Mouse (Mus musculus) hindbrain, embryonic 15.5 days (tissue): ENCODE measurements at regions not wholly inside any gene's neighbourhood (a gene's known extent, or its start where the extent isn't known, plus 50 kb on each side); places are given as distances from the start of the nearest gene placed in this dataset.

Experiments used
- ATAC-seq: fragments of 200-750 bp; cut with Nextera tagmentation; 2 replicates; pipeline ENCODE4 v1.8.0; 2017; ENCODE audit warnings: low read depth, moderate number of reproducible peaks, moderate TSS enrichment; ENCODE audit not compliant: low FRiP score
- H3K27ac ChIP-seq: fragments of 300-500 bp; sonication (generic); replicated peaks from 2 replicates; pipeline ENCODE4 v1.5.1; 2015; ENCODE audit warnings: mild to moderate bottlenecking, inconsistent platforms
- H3K27me3 ChIP-seq: fragments of 300-500 bp; sonication (generic); 2 replicates; pipeline ENCODE4 v1.6.1; 2015; ENCODE audit warnings: control low read depth, inconsistent platforms
- H3K36me3 ChIP-seq: fragments of 300-500 bp; sonication (generic); 2 replicates; pipeline ENCODE4 v1.6.1; 2015; ENCODE audit warnings: control low read depth, inconsistent platforms
- H3K4me1 ChIP-seq: fragments of 300-500 bp; sonication (generic); replicated peaks from 2 replicates; pipeline ENCODE4 v1.6.1; 2015; ENCODE audit warnings: control low read depth, inconsistent platforms
- H3K4me2 ChIP-seq: fragments of 300-500 bp; sonication (generic); 2 replicates; pipeline ENCODE4 v1.6.1; 2015; ENCODE audit warnings: moderate library complexity, mild to moderate bottlenecking, inconsistent platforms
- H3K4me3 ChIP-seq: fragments of 300-500 bp; sonication (generic); 2 replicates; pipeline ENCODE4 v1.5.1; 2015; ENCODE audit warnings: mild to moderate bottlenecking, inconsistent platforms
- H3K9ac ChIP-seq: fragments of 300-500 bp; sonication (generic); 2 replicates; pipeline ENCODE4 v1.6.1; 2015; ENCODE audit warnings: inconsistent platforms
- H3K9me3 ChIP-seq: fragments of 300-500 bp; sonication (generic); 2 replicates; pipeline ENCODE4 v1.6.1; 2016; ENCODE audit warnings: control low read depth, inconsistent platforms
- WGBS: fragments of 180-500 bp; shearing (Covaris S2); methylation state at CpG from one replicate; pipeline ENCODE4 v1.1.7; 2015; 5-methylcytosine and 5-hydroxymethylcytosine counted together

DNA sequence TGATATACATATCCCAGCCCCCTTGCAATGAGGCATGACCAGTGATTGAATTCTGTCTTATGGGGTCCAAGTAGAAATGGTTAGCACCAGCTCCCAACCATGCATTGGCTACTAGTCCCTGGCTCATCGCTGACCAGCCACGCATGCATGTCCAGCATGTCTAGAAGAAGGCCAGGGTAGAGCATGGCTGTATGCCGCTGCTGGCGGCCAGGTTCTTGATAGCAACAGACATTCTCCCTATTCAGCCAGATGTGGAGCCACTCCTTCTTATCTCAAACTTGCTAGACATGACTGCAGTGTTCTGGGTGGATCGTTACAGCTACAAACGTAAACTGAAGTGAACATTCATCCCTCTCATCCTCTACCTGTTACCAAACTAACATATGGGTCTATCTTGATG is 188.6 kb downstream of the Xxylt1 start:
- 96% methylated on average over 6 of the region's 6 CpGs for WGBS
- H3K27me3 ChIP-seq = no peaks in the 10 kb centered on the region
- no peak overlapping the region for H3K9ac ChIP-seq
- no peak overlapping the region for H3K4me3 ChIP-seq
- no peak overlapping the region for H3K27ac ChIP-seq
- H3K9me3 ChIP-seq = no peaks in the 10 kb centered on the region
- no peak for ATAC-seq
- no peak overlapping the region for H3K4me2 ChIP-seq
- no peaks in the 10 kb centered on the region for H3K4me1 ChIP-seq
- H3K36me3 ChIP-seq = no peaks in the 10 kb centered on the region

DNA sequence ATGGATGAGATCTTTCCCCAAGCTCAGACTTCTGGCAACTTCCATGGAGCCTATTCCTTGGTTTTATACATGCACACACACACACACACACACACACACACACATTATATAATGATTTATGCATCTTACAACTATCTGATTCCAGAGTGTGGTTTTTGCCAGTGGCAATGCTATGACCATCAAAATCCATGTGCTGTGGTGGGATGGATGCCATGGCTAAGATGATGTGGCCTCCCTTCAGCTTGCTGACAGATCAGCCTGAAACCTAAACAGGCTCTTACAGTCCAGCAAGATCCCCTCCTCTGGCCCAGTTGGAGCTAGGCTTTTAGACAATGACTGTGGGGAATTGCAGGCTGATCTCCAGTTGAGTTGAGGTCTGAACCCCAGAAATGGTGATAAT is 187.1 kb downstream of the Xxylt1 start:
- no peak for ATAC-seq
- Histone ChIP-seq H3K4me1 (no peaks in the 10 kb centered on the region), H3K9me3 (no peaks in the 10 kb centered on the region), H3K4me3 (no peak overlapping the region), H3K27ac (no peak overlapping the region), H3K4me2 (no peak overlapping the region), H3K27me3 (no peaks in the 10 kb centered on the region), H3K9ac (no peak overlapping the region), H3K36me3 (no peaks in the 10 kb centered on the region)

DNA sequence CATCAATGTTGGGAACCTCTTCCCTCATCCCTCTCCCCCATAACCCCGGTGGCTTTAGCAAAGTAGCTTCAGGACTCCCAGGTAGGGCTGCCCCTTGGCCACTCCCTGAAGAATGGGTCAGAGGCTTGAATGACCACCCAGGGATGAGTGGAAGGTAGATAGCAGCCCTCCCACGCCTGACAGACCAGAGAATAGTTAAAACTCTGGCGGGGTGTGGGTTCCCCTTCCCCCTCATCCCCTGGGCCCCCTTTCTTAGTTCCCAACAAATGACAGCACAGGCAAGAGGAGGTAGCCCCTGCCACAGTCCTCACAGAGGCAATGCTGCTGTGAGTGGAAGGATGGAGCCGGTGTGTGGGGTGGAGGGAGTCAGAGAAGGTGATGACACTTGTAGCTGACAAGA is 186.2 kb downstream of the Xxylt1 start:
- Histone ChIP-seq H3K9ac (no peak overlapping the region), H3K9me3 (no peaks in the 10 kb centered on the region), H3K36me3 (no peaks in the 10 kb centered on the region), H3K4me2 (no peak overlapping the region), H3K27me3 (no peaks in the 10 kb centered on the region), H3K27ac (no peak overlapping the region), H3K4me1 (no peaks in the 10 kb centered on the region), H3K4me3 (no peak overlapping the region)
- ATAC-seq = no peak
- WGBS = 91% methylated on average over 4 of the region's 4 CpGs

DNA sequence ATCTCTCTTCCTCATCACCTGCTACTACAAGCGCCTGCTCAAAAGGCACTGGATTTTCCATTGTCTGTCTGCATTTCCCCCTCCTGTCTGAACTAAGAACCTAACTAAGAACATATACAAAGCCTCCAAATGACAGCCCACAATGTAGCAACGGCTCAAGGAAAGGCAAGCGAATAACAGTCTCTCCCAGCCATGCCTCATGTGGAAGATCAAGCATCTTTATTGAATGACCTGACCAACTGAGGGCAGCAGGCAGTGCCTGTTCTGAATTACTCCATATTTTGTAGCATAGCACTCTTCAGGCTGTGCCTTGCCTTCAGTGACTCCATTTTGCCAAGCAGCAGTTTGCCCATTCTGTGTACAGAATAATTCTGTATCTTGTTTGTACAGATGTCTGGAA is 183.9 kb downstream of the Xxylt1 start:
- H3K4me2 ChIP-seq = no peak overlapping the region
- no peak overlapping the region for H3K4me3 ChIP-seq
- no peak overlapping the region for H3K27ac ChIP-seq
- H3K9ac ChIP-seq = no peak overlapping the region
- no peak for ATAC-seq
- no peaks in the 10 kb centered on the region for H3K9me3 ChIP-seq
- no peaks in the 10 kb centered on the region for H3K36me3 ChIP-seq
- H3K27me3 ChIP-seq = no peaks in the 10 kb centered on the region
- 95% methylated on average over 3 of the region's 3 CpGs for WGBS
- no peaks in the 10 kb centered on the region for H3K4me1 ChIP-seq

DNA sequence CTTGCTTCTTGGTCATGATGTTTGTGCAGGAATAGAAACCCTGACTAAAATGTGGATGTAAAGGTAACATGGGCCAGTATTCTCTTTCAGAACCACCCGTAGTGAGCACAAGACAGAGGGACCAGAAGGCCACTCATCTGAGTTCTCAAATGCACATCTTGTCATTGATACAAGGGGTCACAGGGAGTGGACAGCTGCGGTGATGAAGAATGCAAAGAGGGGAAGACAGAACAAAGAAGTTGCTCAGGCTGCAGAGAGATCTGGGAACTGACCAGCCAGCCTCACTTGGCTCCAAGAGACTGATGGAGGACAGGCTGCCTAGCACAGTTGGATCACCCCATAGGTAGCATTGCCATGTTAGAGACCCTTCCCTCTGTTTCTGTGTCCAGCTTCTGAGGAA is 181.1 kb downstream of the Xxylt1 start:
- no peaks in the 10 kb centered on the region for H3K4me1 ChIP-seq
- no peaks in the 10 kb centered on the region for H3K36me3 ChIP-seq
- H3K27me3 ChIP-seq = no peaks in the 10 kb centered on the region
- 74% methylated on average over 2 of the region's 2 CpGs for WGBS
- H3K27ac ChIP-seq = no peak overlapping the region
- no peak overlapping the region for H3K4me3 ChIP-seq
- H3K4me2 ChIP-seq = no peak overlapping the region
- peaks cover 13% of the 10 kb centered on the region for H3K9me3 ChIP-seq
- ATAC-seq = no peak
- no peak overlapping the region for H3K9ac ChIP-seq

DNA sequence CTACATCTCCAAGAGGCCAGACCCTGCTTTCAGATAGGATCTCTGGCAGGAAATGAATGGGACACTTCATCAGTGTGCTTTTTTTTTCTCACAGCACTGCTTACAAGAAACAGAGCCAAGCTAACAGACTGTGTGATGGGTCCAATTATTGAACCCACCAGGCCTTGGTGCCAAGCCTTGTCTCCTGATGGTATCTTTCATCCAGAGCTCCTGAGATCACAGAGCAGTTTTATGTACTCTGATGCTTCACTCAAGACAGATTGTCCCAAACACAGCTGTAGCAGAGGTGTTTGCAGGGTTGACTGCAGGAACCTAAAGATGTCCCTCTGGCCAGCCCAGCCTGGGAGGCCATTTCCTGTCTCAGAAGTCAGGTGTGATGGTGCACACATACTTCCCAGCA is 179.9 kb downstream of the Xxylt1 start:
- ATAC-seq = no peak
- H3K36me3 ChIP-seq = no peaks in the 10 kb centered on the region

More for the DNA sequence above, 179.9 kb downstream of the Xxylt1 start:
- H3K9ac ChIP-seq = no peak overlapping the region
- no peak overlapping the region for H3K4me2 ChIP-seq
- H3K4me1 ChIP-seq = no peaks in the 10 kb centered on the region
- no peak overlapping the region for H3K27ac ChIP-seq
- H3K27me3 ChIP-seq = no peaks in the 10 kb centered on the region
- no peak overlapping the region for H3K4me3 ChIP-seq
- peaks cover 13% of the 10 kb centered on the region for H3K9me3 ChIP-seq
